Mouse (Mus musculus) MEL (cell line): ENCODE results near the gene Adamtsl3. TPM values are rescaled to one million over a fixed set of nuclear protein-coding genes. Genes with fewer than 3 reads are reported as not detected.

Experiments used
- DNase-seq: peaks from one replicate; pipeline ENCODE4 v3.0.0; 2011; ENCODE audit warnings: low read depth, low spot score
- H3K27ac ChIP-seq: 2 replicates; pipeline ENCODE4 v1.5.1; 2012; ENCODE audit warnings: low read depth, mild to moderate bottlenecking, control low read depth, low read length, moderate library complexity; ENCODE audit not compliant: control insufficient read depth
- H3K27me3 ChIP-seq, 2 experiments: fragments of 150-350 bp in 1 of 2; sonication (generic) in 1 of 2; 2 replicates each; pipeline ENCODE4 v1.6.1; 2012; ENCODE audit warnings: low read length in 2 of 2, mild to moderate bottlenecking in 2 of 2, improper control_type of control experiment in 1 of 2, moderate library complexity in 1 of 2; ENCODE audit not compliant: insufficient read depth in 2 of 2, control insufficient read depth in 1 of 2
- H3K36me3 ChIP-seq, 2 experiments: 2 replicates each; pipeline ENCODE4 v1.6.1; 2012 to 2014; ENCODE audit warnings: low read length in 2 of 2, improper control_type of control experiment in 1 of 2, inconsistent platforms in 1 of 2, mild to moderate bottlenecking in 1 of 2; ENCODE audit not compliant: insufficient read depth in 2 of 2, control insufficient read depth in 1 of 2
- H3K4me1 ChIP-seq, 2 experiments: fragments of 150-350 bp in 1 of 2; sonication (generic) in 1 of 2; 2 replicates each; pipeline ENCODE4 v1.6.1; 2012; ENCODE audit warnings: low read length in 2 of 2, improper control_type of control experiment in 1 of 2, mild to moderate bottlenecking in 1 of 2; ENCODE audit not compliant: insufficient read depth in 2 of 2, control insufficient read depth in 1 of 2
- H3K4me3 ChIP-seq, 2 experiments: fragments of 150-350 bp in 1 of 2; sonication (generic) in 1 of 2; 2 replicates each; pipeline ENCODE4 v1.5.1; 2012; ENCODE audit warnings: low read depth in 2 of 2, low read length in 2 of 2, mild to moderate bottlenecking in 2 of 2, moderate library complexity in 2 of 2, control low read depth in 1 of 2, improper control_type of control experiment in 1 of 2; ENCODE audit not compliant: control insufficient read depth in 1 of 2, insufficient read depth in 1 of 2
- H3K79me2 ChIP-seq: 2 replicates; pipeline ENCODE4 v1.6.1; 2012; ENCODE audit warnings: mild to moderate bottlenecking, low read length, moderate library complexity; ENCODE audit not compliant: control insufficient read depth, poor library complexity, insufficient read depth
- H3K9ac ChIP-seq: 2 replicates; pipeline ENCODE4 v1.6.1; 2012; ENCODE audit warnings: low read depth, mild to moderate bottlenecking, control low read depth, low read length, moderate library complexity; ENCODE audit not compliant: control insufficient read depth, poor library complexity, severe bottlenecking
- H3K9me3 ChIP-seq: fragments of 150-350 bp; sonication (generic); replicated peaks from 2 replicates; pipeline ENCODE4 v1.6.1; 2012; ENCODE audit warnings: mild to moderate bottlenecking, low read length, improper control_type of control experiment, moderate library complexity; ENCODE audit not compliant: insufficient read depth
- CHD1 ChIP-seq: IDR thresholded peaks from 2 replicates; pipeline ENCODE4 v1.6.1; 2012; ENCODE audit warnings: low read depth, mild to moderate bottlenecking, inconsistent platforms, low read length, improper control_type of control experiment
- CHD2 ChIP-seq: IDR thresholded peaks from 2 replicates; pipeline ENCODE4 v1.6.1; 2011; ENCODE audit warnings: low read length, improper control_type of control experiment
- CTCF ChIP-seq, 3 experiments: IDR thresholded peaks in 2 of 3; conservative IDR thresholded peaks in 1 of 3; 2 replicates each; pipeline ENCODE4 v1.5.1; 2011 to 2012; ENCODE audit warnings: low read length in 3 of 3, low read depth in 2 of 3, mild to moderate bottlenecking in 2 of 3, improper control_type of control experiment in 1 of 3, inconsistent platforms in 1 of 3, mixed read lengths in 1 of 3, moderate library complexity in 1 of 3; ENCODE audit not compliant: control insufficient read depth in 1 of 3, insufficient read depth in 1 of 3, poor library complexity in 1 of 3, severe bottlenecking in 1 of 3
- ELF1 ChIP-seq: IDR thresholded peaks from 2 replicates; pipeline ENCODE4 v1.6.1; 2014; ENCODE audit warnings: low read depth, mild to moderate bottlenecking, inconsistent platforms, low read length, improper control_type of control experiment, moderate library complexity
- ETS1 ChIP-seq: IDR thresholded peaks from 2 replicates; pipeline ENCODE4 v1.6.1; 2012; ENCODE audit warnings: low read depth, mild to moderate bottlenecking, inconsistent platforms, low read length, improper control_type of control experiment, moderate library complexity
- GABPA ChIP-seq: IDR thresholded peaks from 2 replicates; pipeline ENCODE4 v1.6.1; 2012; ENCODE audit warnings: low read depth, mild to moderate bottlenecking, inconsistent platforms, low read length, improper control_type of control experiment, moderate library complexity
- HCFC1 ChIP-seq: IDR thresholded peaks from 2 replicates; pipeline ENCODE4 v1.6.1; 2012; ENCODE audit warnings: low read depth, mild to moderate bottlenecking, inconsistent platforms, low read length, improper control_type of control experiment, moderate library complexity
- JUND ChIP-seq: IDR thresholded peaks from 2 replicates; pipeline ENCODE4 v1.6.1; 2011; ENCODE audit warnings: low read depth, mild to moderate bottlenecking, improper control_type of control experiment, low read length
- KAT2A ChIP-seq: conservative IDR thresholded peaks from 2 replicates; pipeline ENCODE4 v1.6.1; 2012; ENCODE audit warnings: low read depth, low read length, improper control_type of control experiment, inconsistent platforms
- MAFK ChIP-seq: IDR thresholded peaks from 2 replicates; pipeline ENCODE4 v1.6.1; 2011; ENCODE audit warnings: low read depth, mild to moderate bottlenecking, low read length, improper control_type of control experiment, borderline replicate concordance
- MAX ChIP-seq: IDR thresholded peaks from 2 replicates; pipeline ENCODE4 v1.6.1; 2011; ENCODE audit warnings: low read length, improper control_type of control experiment
- MAZ ChIP-seq: IDR thresholded peaks from 2 replicates; pipeline ENCODE4 v1.6.1; 2012; ENCODE audit warnings: low read depth, mild to moderate bottlenecking, inconsistent platforms, low read length, improper control_type of control experiment
- MYB ChIP-seq: IDR thresholded peaks from 2 replicates; pipeline ENCODE4 v1.6.1; 2011; ENCODE audit warnings: mild to moderate bottlenecking, low read depth, low read length, improper control_type of control experiment
- MYC ChIP-seq: IDR thresholded peaks from 2 replicates; pipeline ENCODE4 v1.6.1; 2011; ENCODE audit warnings: low read depth, mild to moderate bottlenecking, low read length, improper control_type of control experiment, moderate library complexity
- NELFE ChIP-seq: IDR thresholded peaks from 2 replicates; pipeline ENCODE4 v1.6.1; 2011; ENCODE audit warnings: low read depth, low read length, improper control_type of control experiment
- NRF1 ChIP-seq: IDR thresholded peaks from 2 replicates; pipeline ENCODE4 v1.6.1; 2014; ENCODE audit warnings: low read depth, mild to moderate bottlenecking, inconsistent platforms, low read length, improper control_type of control experiment, moderate library complexity; ENCODE audit not compliant: poor library complexity, insufficient read depth, severe bottlenecking
- POLR2A ChIP-seq, 2 experiments: IDR thresholded peaks; 2 replicates each; pipeline ENCODE4 v1.6.1; 2011 to 2012; ENCODE audit warnings: low read length in 2 of 2, mild to moderate bottlenecking in 2 of 2, control low read depth in 1 of 2, improper control_type of control experiment in 1 of 2, low read depth in 1 of 2, moderate library complexity in 1 of 2; ENCODE audit not compliant: control insufficient read depth in 1 of 2, insufficient read depth in 1 of 2, poor library complexity in 1 of 2
- POLR2AphosphoS2 ChIP-seq: IDR thresholded peaks from 2 replicates; pipeline ENCODE4 v1.6.1; 2011; ENCODE audit warnings: low read length, improper control_type of control experiment
- POLR2AphosphoS5 ChIP-seq: IDR thresholded peaks from 2 replicates; pipeline ENCODE4 v1.6.1; 2012; ENCODE audit warnings: low read depth, borderline replicate concordance, mild to moderate bottlenecking, inconsistent platforms, low read length, moderate library complexity, mixed read lengths
- RCOR1 ChIP-seq: IDR thresholded peaks from 2 replicates; pipeline ENCODE4 v1.6.1; 2012; ENCODE audit warnings: low read depth, mild to moderate bottlenecking, inconsistent platforms, low read length, improper control_type of control experiment
- SIN3A ChIP-seq: IDR thresholded peaks from 2 replicates; pipeline ENCODE4 v1.6.1; 2012; ENCODE audit warnings: low read length, improper control_type of control experiment, inconsistent platforms
- SMC3 ChIP-seq: IDR thresholded peaks from 2 replicates; pipeline ENCODE4 v1.6.1; 2011; ENCODE audit warnings: low read depth, low read length, improper control_type of control experiment
- TBP ChIP-seq: IDR thresholded peaks from 2 replicates; pipeline ENCODE4 v1.8.0; 2011; ENCODE audit warnings: low read depth, low read length, improper control_type of control experiment
- TCF12 ChIP-seq: IDR thresholded peaks from 2 replicates; pipeline ENCODE4 v1.6.1; 2014; ENCODE audit warnings: low read depth, mild to moderate bottlenecking, inconsistent platforms, low read length, improper control_type of control experiment, moderate library complexity
- UBTF ChIP-seq: IDR thresholded peaks from 2 replicates; pipeline ENCODE4 v1.6.1; 2012; ENCODE audit warnings: low read depth, mild to moderate bottlenecking, inconsistent platforms, low read length, improper control_type of control experiment, moderate library complexity, borderline replicate concordance; ENCODE audit not compliant: insufficient read depth
- USF1 ChIP-seq: IDR thresholded peaks from 2 replicates; pipeline ENCODE4 v1.6.1; 2014; ENCODE audit warnings: low read depth, mild to moderate bottlenecking, inconsistent platforms, low read length, improper control_type of control experiment, moderate library complexity
- ZKSCAN1 ChIP-seq: IDR thresholded peaks from 2 replicates; pipeline ENCODE4 v1.6.1; 2012; ENCODE audit warnings: low read depth, mild to moderate bottlenecking, inconsistent platforms, low read length, improper control_type of control experiment, moderate library complexity
- ZNF384 ChIP-seq: IDR thresholded peaks from 2 replicates; pipeline ENCODE4 v1.6.1; 2012; ENCODE audit warnings: low read depth, mild to moderate bottlenecking, inconsistent platforms, low read length, improper control_type of control experiment
- polyA plus RNA-seq, 2 experiments: library from polyadenylated mRNA; stranded (reverse) in 1 of 2; unstranded in 1 of 2; fragments of >175 nt in 1 of 2; fragments of >200 nt in 1 of 2; gene quantifications; 2 replicates each; pipeline versions ENCODE4 v1.2.1 to v1.2.4; 2012; ENCODE audit warnings: low replicate concordance in 2 of 2, low read depth in 1 of 2; ENCODE audit not compliant: insufficient read length in 2 of 2, insufficient read depth in 1 of 2, missing spikeins in 1 of 2
- total RNA-seq: library from RNA; depleted of rRNA; stranded (reverse); fragments of 300-350 nt; gene quantifications from 2 replicates; pipeline ENCODE4 v1.2.3, GENCODE M21; 2012

The Adamtsl3 gene
- total and polyA plus RNA-seq, 3 experiments = not detected

- H3K4me1 ChIP-seq = no peaks in the 10 kb centered on the region
- no peak for DNase-seq
- H3K27ac ChIP-seq = no peak overlapping the region
- no peaks in the 10 kb centered on the region for H3K36me3 ChIP-seq
- H3K4me3 ChIP-seq = no peak overlapping the region
- no peaks in the 10 kb centered on the region for H3K9me3 ChIP-seq
- H3K9ac ChIP-seq = no peak overlapping the region
- H3K79me2 ChIP-seq = no peaks in the 10 kb centered on the region
- H3K27me3 ChIP-seq = no peaks in the 10 kb centered on the region
- TF ChIP-seq NELFE (no peak), TCF12 (no peak), CHD2 (no peak), MYC (no peak), ETS1 (no peak), MAZ (no peak), RCOR1 (no peak), KAT2A (no peak), GABPA (no peak), POLR2AphosphoS5 (no peak), ELF1 (no peak), MAFK (no peak)
- TF ChIP-seq, all 39 proteins: peak for 0
These were observed 11.2 kb downstream of the Adamtsl3 start for GRCm38 (mm10) chr7:82346706-82347105.

- DNase-seq = no peak
- Histone ChIP-seq H3K36me3 (no peaks in the 10 kb centered on the region), H3K27ac (no peak overlapping the region), H3K27me3 (no peaks in the 10 kb centered on the region), H3K9me3 (no peaks in the 10 kb centered on the region), H3K79me2 (no peaks in the 10 kb centered on the region), H3K9ac (no peak overlapping the region), H3K4me1 (no peaks in the 10 kb centered on the region), H3K4me3 (no peak overlapping the region)
- TF ChIP-seq SIN3A (no peak), ETS1 (no peak)
These were observed 14.3 kb downstream of the Adamtsl3 start for GRCm38 (mm10) chr7:82349796-82350195.

- no peak for DNase-seq
- H3K36me3 ChIP-seq = no peaks in the 10 kb centered on the region
- H3K9me3 ChIP-seq = no peaks in the 10 kb centered on the region
- H3K27me3 ChIP-seq = no peaks in the 10 kb centered on the region
- H3K79me2 ChIP-seq = no peaks in the 10 kb centered on the region
- TF ChIP-seq NELFE (no peak), UBTF (no peak), SMC3 (no peak), MAX (no peak), POLR2AphosphoS5 (no peak), POLR2A (IDR thresholded peaks at IDR 0.05; ENCODE audit: control insufficient read depth in 1 of 2, insufficient read depth in 1 of 2, low read depth in 1 of 2, low read length in 2 of 2, poor library complexity in 1 of 2) (no peak), MAZ (no peak), USF1 (no peak), ZKSCAN1 (no peak), CTCF (IDR thresholded peaks at IDR 0.05 in 2 of 3, conservative IDR thresholded peaks at IDR 0.05 in 1 of 3; ENCODE audit: control insufficient read depth in 1 of 3, insufficient read depth in 1 of 3, low read depth in 2 of 3, low read length in 3 of 3, poor library complexity in 1 of 3, severe bottlenecking in 1 of 3) (no peak), POLR2AphosphoS2 (no peak), ZNF384 (no peak), NRF1 (no peak), JUND (no peak), HCFC1 (no peak), TBP (no peak), MYB (no peak), CHD1 (no peak)
- no peak overlapping the region for H3K9ac ChIP-seq
- no peaks in the 10 kb centered on the region for H3K4me1 ChIP-seq
- no peak overlapping the region for H3K27ac ChIP-seq
- H3K4me3 ChIP-seq = no peak overlapping the region
These were observed 14.9 kb downstream of the Adamtsl3 start for GRCm38 (mm10) chr7:82350421-82350820.
